Mouse (Mus musculus): Measurements from ENCODE around the gene Hspa12a. TPM values are rescaled to one million over a fixed set of nuclear protein-coding genes. Genes with fewer than 3 reads are reported as not detected.
A peak's percentile ranks its signal among the peaks of the same experiment; 100 is the strongest.

Gene Hspa12a
- total RNA-seq, 2 experiments from 2014 or later: 7.0 to 7.8 TPM

GRCm38 (mm10) chr19:58860255-58861173 lies 82.9 kb downstream of the Hspa12a start:
- peak; percentile 91 for DNase-seq

DNA sequence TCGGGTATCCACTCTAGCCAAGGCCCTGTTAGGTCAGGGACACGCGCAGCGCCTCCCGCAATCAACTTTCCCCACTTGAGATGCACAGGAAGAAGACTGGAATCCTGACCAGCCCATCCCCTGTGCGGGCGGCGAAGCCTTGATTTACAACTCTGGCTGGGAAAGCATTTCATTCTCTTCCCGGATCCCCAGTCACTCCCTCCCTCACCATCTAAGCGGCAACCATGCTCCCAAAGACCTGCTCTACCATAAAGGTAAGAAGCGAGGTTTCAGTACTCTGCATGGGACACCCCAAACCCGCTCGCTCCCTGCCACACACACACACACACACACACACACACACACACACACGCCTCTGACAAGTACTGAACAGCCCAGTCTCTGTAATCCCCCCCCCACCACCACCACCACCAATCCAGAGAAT lies 83.6 kb downstream of the Hspa12a start:
- no peak for DNase-seq

DNA sequence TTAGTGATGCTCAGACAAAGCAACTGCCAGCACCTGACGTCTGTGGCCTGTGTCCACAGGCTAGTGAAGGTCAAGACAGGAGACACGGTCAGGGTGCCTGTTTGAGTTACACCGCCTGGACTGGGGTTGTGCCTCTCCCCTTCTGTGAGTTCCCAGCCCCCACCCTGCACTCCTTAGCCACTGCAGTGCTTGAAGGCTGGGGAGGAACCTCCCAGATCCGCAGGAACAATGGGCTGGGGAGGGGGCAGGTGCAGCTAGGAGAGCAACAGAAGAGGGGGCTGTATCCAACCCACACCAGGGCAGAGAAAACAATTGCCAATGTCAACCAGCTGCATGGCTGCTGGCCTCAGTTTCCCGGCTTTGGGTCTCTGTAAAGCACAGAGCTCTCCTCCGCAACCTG lies 84.1 kb downstream of the Hspa12a start:
- DNase-seq: no peak

DNA sequence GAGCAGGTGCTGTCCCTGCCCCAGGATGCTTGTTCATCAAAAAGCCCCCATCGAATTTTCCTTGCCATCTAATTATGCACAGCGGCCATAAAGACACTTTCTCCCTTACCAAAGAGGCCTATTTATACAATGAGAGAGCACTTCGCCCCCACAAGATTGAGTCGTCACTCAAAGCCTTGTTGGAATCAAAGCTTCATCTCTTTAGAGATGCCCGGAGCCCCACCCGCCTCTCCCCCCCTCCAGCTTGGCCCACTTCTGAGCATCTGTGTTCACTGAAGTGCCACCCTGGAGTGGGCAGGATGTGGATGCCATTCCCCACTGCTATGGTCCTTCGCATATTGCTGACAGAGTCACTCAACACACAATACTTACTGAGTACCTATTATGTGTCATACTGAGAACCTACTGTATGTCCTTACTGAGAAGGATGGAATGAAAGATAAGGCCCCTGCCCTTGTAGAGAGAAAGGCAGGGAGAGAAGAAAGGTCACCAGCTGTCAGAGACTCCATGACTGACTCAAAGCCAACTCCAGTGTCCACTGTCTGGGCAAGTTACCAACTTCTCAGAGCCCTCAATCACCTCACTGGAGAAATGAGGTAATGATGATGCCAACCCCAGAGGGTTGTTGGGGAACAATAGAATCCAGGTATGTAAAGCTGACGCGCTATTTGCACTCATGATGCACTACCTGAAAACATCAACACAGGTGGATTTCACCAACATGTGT lies 87.2 kb downstream of the Hspa12a start:
- no peak for DNase-seq

DNA sequence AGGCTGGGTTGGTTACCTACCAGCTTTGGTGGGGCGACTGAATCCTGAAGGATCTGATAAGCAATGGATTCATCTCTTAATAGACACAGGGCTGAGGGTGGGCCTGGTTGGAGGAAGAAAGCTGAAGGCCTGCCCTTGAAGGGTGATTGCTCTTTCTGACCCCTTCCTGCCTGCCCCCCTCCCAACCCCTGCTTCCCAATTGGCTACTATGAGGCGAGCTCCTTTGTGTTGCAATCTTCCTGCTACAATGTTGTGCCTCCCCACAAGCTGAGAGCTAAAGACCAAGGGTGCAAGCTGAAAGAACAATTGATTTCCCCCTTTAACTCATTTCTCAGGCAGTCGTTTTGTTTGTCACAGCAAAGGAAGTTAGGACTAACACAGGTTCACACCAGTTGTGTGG lies 88.6 kb downstream of the Hspa12a start:
- no peak for DNase-seq

DNA sequence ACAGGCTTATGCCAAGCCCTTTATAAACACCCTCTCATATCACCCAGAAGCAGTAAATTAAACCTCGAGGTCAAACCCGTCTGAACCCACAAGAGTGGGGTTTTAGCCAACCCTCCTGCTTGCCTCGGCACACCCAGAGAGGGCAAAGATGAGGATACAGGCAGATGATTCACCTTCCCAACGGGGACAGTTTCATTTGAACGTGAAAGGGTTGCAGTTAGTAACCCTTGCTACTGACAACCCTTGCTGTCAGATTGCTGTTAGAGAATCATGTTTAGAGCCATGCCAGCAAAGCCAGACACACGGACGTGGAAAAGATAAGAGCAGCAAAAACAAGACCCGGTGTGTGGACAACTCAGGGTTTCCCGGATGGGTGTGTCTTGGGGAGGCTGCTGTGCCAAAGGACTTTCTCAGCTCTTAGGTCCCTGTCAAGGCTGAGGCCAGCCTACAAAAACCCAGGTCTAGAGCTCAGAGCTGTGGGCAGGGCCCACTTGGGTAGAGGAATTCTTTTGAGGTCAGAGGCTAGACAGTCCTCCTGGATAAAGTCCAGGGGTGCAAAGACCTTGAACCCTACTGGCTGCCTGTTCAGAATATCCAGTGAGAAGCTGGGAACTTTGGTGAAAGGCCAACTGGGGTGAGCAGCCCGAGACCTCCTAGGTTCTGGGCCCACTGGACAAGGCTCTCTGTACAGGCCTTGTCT lies 90.3 kb downstream of the Hspa12a start:
- no peak for DNase-seq

GRCm38 (mm10) chr19:58850719-58851466 lies 92.6 kb downstream of the Hspa12a start:
- DNase-seq: peak; percentile 48

GRCm38 (mm10) chr19:58849333-58850131 lies 93.9 kb downstream of the Hspa12a start:
- DNase-seq: no peak

- no peak for DNase-seq
Measured at GRCm38 (mm10) chr19:58843606-58844005, 99.8 kb downstream of the Hspa12a start.

DNA sequence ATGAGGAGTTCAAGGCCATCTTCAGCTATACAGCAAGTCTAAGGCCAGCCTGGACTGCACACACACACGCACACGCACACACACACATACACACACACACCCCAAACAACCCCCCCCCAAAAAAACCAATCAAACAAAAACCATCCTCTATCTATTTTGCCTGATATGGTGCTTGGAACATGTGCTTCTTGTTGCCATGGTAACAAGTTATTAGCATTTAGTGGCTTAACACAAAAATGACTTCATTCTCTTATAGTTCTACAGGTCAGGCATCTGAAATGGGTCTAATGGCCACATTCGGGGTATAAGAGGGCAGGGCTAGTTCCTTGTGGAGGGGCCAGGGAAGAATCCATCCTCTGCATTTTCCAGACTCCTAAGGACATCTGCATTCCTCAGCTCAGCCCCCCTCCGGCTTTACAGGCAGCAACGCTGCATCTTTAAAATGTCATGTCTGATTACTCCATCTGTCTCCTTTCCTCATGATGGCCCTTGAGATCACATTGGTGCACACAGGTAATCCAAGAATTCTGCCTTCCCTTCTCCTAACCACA lies 102.7 kb downstream of the Hspa12a start:
- DNase-seq: no peak

- no peak for DNase-seq
Measured at GRCm38 (mm10) chr19:58839806-58840205, 103.6 kb downstream of the Hspa12a start.

- DNase-seq: no peak
Measured at GRCm38 (mm10) chr19:58839345-58839744, 104.1 kb downstream of the Hspa12a start.

DNA sequence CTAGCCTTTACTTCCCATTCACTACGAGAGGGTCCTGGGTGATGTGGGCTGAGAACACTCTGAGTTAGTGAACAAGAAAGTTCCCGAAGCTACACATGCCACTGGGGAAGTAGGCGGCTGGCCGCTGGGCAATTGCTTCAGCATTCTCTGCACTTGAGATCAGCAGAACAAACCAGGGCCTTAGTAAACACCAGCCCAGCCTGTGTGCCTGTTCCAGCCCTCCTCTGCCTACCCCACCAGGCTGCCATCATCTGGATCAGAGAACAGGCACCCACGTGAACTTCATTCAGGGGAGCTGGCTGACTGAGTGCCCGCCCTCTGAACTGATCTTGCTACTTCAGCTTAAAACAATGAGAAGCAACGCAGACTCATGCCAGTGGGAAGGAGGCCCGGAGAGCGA lies 104.7 kb downstream of the Hspa12a start:
- DNase-seq: no peak

DNA sequence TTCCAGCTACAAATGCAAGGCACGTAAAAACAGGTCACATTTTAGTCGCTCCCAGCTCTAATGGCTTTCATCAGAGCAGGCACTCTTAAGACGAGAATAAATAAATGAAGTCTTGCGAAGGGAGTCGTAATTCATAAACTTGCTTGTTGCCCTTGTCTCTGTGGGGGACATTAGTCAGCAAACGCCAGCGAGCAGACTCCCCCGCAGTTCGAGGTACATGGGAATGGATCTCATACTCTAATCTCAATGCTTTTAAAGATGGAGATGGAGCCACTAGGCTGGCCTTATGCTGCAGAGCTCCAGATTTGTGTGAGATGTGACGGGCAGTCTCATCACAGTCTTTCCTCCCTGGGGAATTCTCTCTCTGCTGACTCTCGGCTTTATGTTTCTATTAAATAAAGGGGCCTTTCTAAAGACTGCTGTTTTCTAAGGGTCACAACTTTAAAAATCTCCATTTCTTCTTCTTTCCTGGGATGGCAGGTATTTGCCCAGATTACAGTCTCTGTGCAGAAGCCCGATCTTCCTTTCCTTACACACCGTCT lies 109.7 kb downstream of the Hspa12a start:
- DNase-seq: no peak

- DNase-seq: no peak
Measured at GRCm38 (mm10) chr19:58832988-58833387, 110.5 kb downstream of the Hspa12a start.

- no peak for DNase-seq
Measured at GRCm38 (mm10) chr19:58831280-58831922, 112.1 kb downstream of the Hspa12a start.

DNA sequence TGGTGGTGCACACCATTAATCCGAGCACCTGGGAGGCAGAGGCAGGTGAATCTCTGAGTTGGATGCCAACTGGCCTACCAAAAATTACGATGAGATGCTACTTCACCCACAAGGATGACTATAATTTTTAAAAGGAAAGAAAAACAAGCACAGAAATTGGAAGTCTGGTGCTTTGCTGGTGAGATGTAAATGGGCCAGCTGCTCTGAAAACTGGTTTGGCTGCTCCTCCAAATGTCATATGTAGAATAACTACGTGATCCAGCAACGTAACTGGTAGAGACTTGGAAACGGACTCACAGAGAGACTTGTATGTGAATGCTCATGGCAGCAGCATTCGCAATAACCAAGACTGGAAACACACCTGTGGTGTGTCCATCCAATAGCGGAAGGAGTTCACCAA lies 113.3 kb downstream of the Hspa12a start:
- no peak for DNase-seq

GRCm38 (mm10) chr19:58829575-58829974 lies 113.9 kb downstream of the Hspa12a start:
- DNase-seq: no peak

DNA sequence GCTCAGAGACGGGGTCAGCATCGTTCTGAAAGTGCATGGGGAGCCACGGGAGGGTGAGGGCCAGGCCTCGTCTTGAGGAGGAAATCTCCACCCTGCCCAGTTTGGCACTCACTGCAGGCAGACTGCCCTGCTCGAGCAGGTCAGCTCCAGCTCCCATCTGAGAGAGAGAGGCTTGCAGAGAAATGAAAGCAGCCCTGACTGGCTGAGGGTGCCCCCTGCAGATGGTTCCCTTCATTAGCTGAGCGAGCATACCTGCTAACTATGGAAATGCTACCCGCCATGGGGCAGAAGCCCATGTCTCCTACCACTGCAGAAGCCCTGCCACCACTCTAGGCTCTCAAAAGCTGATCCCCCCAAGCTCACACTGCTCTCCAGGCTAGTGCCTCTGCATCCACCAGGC lies 115.8 kb downstream of the Hspa12a start:
- DNase-seq: no peak

DNA sequence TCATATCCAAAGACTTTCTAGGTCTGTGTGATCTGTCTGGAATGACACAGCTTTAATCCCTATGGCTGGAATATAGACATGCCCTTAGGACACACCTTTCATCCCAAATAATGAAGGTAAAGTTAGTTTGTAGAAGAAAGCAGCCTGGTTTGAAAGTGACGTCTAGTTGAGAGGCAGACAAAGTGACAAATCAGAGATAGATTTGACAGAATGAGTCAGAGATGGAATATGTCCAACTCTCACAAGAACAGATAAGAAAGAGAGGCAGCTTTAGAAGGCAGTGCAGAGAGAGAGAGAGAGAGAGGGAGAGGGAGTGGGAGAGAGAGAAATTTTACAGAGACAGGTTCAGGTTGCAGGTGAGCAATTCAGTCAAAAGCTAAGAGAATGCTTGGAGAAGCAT lies 119.1 kb downstream of the Hspa12a start:
- no peak for DNase-seq

Measured in gastrocnemius, postnatal 25 days (tissue).